Mouse (Mus musculus): ENCODE results near the gene Pidd1. TPM values are rescaled to one million over a fixed set of nuclear protein-coding genes. Genes with fewer than 3 reads are reported as not detected.

Gene Pidd1
- polyA plus RNA-seq (2012; rRNA removed), result 2.7 and 2.8 TPM in 2 replicates

- H3K27ac ChIP-seq (ENCODE audit: insufficient read depth, low read length), result no peak within 1 kb of the TSS
- peaks cover 4% of the 10 kb centered on the region; the same call in 1 of the 2 replicates for H3K4me1 ChIP-seq (ENCODE audit: control insufficient read depth, insufficient read depth, low read length)
- H3K4me3 ChIP-seq (ENCODE audit: insufficient read depth, low read length), result no peak within 1 kb of the TSS
- no peak for TF ChIP-seq CTCF (IDR thresholded peaks at IDR 0.05; ENCODE audit: extremely low read depth, insufficient read depth, low read length)
- no peak for TF ChIP-seq POLR2A (IDR thresholded peaks at IDR 0.05; ENCODE audit: extremely low read depth, insufficient read depth, low read length)
These were observed at the start of gene Pidd1 for GRCm38 (mm10) chr7:141443828-141444237. Gene Pidd1, minus strand, starts transcription at chr7:141444025.

GRCm38 (mm10) chr7:141492738-141493137 lies 48.9 kb upstream of the Pidd1 start:
- Histone ChIP-seq H3K27ac (ENCODE audit: insufficient read depth, low read length) (no peak overlapping the region), H3K4me1 (ENCODE audit: control insufficient read depth, insufficient read depth, low read length) (no peaks in the 10 kb centered on the region), H3K4me3 (ENCODE audit: insufficient read depth, low read length) (no peak overlapping the region)
- TF ChIP-seq CTCF (IDR thresholded peaks at IDR 0.05; ENCODE audit: extremely low read depth, insufficient read depth, low read length) (no peak), POLR2A (IDR thresholded peaks at IDR 0.05; ENCODE audit: extremely low read depth, insufficient read depth, low read length) (no peak)

- TF ChIP-seq POLR2A (IDR thresholded peaks at IDR 0.05; ENCODE audit: extremely low read depth, insufficient read depth, low read length) (no peak), CTCF (IDR thresholded peaks at IDR 0.05; ENCODE audit: extremely low read depth, insufficient read depth, low read length) (peak; percentile 21; the same call in 1 of the 2 replicates)
- Histone ChIP-seq H3K4me1 (ENCODE audit: control insufficient read depth, insufficient read depth, low read length) (no peaks in the 10 kb centered on the region), H3K4me3 (ENCODE audit: insufficient read depth, low read length) (no peak overlapping the region), H3K27ac (ENCODE audit: insufficient read depth, low read length) (no peak overlapping the region)
These were observed 47.3 kb upstream of the Pidd1 start for GRCm38 (mm10) chr7:141491151-141491550.

DNA sequence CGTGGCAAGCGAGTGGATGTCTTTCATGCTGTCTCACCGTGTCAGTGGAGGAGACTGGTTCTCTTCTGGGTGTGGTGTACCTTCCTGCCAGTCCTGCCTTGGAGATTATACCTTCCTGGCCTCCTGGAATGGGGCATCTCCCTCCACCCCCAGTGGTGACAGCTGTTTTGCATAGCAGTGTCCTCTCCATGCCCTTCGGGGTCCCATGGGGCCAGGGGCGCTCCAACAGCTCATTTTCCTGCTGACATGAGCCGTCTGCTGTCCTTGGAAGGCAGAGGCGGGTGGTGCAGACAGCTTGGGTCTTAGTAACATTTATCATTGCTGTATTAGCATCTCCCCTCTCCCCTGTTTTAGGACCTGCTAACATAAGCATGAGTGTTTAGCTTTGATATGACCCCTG lies 43.3 kb upstream of the Pidd1 start:
- TF ChIP-seq CTCF (IDR thresholded peaks at IDR 0.05; ENCODE audit: extremely low read depth, insufficient read depth, low read length), result no peak
- TF ChIP-seq POLR2A (IDR thresholded peaks at IDR 0.05; ENCODE audit: extremely low read depth, insufficient read depth, low read length), result no peak
- H3K4me1 ChIP-seq (ENCODE audit: control insufficient read depth, insufficient read depth, low read length), result no peaks in the 10 kb centered on the region
- H3K4me3 ChIP-seq (ENCODE audit: insufficient read depth, low read length), result no peak overlapping the region
- no peak overlapping the region for H3K27ac ChIP-seq (ENCODE audit: insufficient read depth, low read length)

DNA sequence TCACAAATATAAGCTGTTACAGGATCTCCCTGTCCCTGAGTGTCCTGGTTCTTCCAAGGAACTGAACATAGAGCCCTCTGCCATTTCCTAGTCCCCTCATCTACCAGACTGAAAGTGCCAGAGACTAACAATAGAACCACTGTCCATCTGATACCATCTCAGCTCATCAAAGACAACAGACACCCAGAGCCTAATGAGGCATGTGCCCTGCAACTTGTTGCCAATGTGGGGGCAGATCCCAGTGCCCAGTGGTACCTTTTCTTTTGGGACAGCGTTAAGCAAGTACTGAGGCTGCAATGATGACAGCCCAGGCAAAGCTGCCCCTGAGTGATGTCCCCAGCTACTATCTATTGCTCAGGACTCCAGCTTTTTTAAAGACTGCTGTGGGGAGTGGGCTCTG lies 42.4 kb upstream of the Pidd1 start:
- no peaks in the 10 kb centered on the region for H3K4me1 ChIP-seq (ENCODE audit: control insufficient read depth, insufficient read depth, low read length)
- no peak overlapping the region for H3K4me3 ChIP-seq (ENCODE audit: insufficient read depth, low read length)
- no peak overlapping the region for H3K27ac ChIP-seq (ENCODE audit: insufficient read depth, low read length)
- TF ChIP-seq CTCF (IDR thresholded peaks at IDR 0.05; ENCODE audit: extremely low read depth, insufficient read depth, low read length) (no peak), POLR2A (IDR thresholded peaks at IDR 0.05; ENCODE audit: extremely low read depth, insufficient read depth, low read length) (no peak)

- no peak for TF ChIP-seq POLR2A (IDR thresholded peaks at IDR 0.05; ENCODE audit: extremely low read depth, insufficient read depth, low read length)
- TF ChIP-seq CTCF (IDR thresholded peaks at IDR 0.05; ENCODE audit: extremely low read depth, insufficient read depth, low read length), result no peak
- Histone ChIP-seq H3K27ac (ENCODE audit: insufficient read depth, low read length) (no peak overlapping the region), H3K4me1 (ENCODE audit: control insufficient read depth, insufficient read depth, low read length) (no peaks in the 10 kb centered on the region), H3K4me3 (ENCODE audit: insufficient read depth, low read length) (no peak overlapping the region)
These were observed 41.8 kb upstream of the Pidd1 start for GRCm38 (mm10) chr7:141485606-141486005.

DNA sequence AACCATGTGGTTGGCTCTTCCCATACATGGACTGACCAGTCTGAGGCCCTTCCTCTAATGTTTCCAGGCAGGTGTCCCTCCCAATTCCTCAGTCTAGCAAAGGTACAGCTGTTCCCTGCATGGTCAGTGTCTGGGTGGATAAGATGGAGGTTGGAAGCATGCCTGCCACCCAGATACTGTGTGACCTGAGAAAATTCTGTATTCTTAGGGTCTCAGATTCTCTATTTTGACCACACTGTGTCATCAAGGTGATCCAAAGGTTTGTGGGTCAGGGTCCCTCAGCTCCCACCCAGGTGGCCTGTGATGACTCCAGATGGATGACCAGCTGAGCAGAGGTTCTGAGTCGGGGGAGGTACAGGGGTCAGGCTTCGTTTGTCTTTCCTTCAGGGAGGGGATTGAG lies 41.4 kb upstream of the Pidd1 start:
- Histone ChIP-seq H3K4me1 (ENCODE audit: control insufficient read depth, insufficient read depth, low read length) (no peaks in the 10 kb centered on the region), H3K27ac (ENCODE audit: insufficient read depth, low read length) (no peak overlapping the region), H3K4me3 (ENCODE audit: insufficient read depth, low read length) (no peak overlapping the region)
- TF ChIP-seq CTCF (IDR thresholded peaks at IDR 0.05; ENCODE audit: extremely low read depth, insufficient read depth, low read length) (no peak), POLR2A (IDR thresholded peaks at IDR 0.05; ENCODE audit: extremely low read depth, insufficient read depth, low read length) (no peak)

DNA sequence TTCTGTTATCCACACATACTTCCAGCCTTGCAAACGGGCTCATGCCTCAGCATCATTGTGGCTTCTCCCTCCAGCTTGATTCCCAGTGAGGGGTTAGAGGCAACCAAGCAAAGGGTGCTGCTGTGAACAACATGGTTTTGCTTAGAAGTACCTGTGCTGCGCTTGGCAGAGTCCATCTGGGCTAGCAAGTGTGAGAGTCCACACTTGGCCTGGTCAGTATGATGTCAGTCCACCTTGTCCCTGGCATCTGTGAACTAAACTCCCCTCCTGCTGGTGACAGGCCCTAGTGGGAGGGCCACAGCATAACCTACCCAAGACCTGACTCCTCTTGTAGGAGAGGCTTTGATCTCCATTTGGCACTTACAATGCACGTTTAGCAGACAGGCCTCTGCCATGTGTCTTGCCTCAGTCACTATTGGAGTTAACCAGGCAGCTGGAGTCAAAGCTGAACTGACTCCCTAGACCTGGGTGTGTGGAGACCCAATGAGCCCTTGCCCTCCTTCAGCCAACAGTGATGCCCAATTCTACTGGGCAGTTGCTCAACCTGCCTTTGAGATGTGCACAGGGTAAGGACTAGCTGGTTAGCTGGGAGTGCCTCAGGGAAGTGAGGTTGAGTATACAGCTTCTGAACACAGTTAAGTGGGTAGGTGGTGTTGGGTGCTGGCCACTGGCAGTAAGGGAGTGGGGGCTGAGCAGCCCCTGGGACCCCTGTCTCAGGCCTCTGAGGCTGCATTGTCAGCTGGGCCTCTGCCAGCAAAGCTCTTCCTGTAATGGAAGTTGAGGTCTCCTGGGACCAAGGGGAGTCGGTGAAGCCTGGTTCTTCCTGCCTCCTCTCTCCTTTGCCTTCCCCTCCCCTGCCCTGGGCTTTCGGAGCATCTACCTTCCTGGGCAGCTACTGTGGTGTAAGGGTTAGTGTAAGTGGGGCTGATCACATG lies 40.6 kb upstream of the Pidd1 start:
- H3K27ac ChIP-seq (ENCODE audit: insufficient read depth, low read length), result no peak overlapping the region
- no peak overlapping the region for H3K4me3 ChIP-seq (ENCODE audit: insufficient read depth, low read length)
- H3K4me1 ChIP-seq (ENCODE audit: control insufficient read depth, insufficient read depth, low read length), result no peaks in the 10 kb centered on the region
- TF ChIP-seq POLR2A (IDR thresholded peaks at IDR 0.05; ENCODE audit: extremely low read depth, insufficient read depth, low read length) (no peak), CTCF (IDR thresholded peaks at IDR 0.05; ENCODE audit: extremely low read depth, insufficient read depth, low read length) (no peak)

- TF ChIP-seq POLR2A (IDR thresholded peaks at IDR 0.05; ENCODE audit: extremely low read depth, insufficient read depth, low read length) (no peak), CTCF (IDR thresholded peaks at IDR 0.05; ENCODE audit: extremely low read depth, insufficient read depth, low read length) (no peak)
- Histone ChIP-seq H3K4me1 (ENCODE audit: control insufficient read depth, insufficient read depth, low read length) (no peaks in the 10 kb centered on the region), H3K4me3 (ENCODE audit: insufficient read depth, low read length) (no peak overlapping the region), H3K27ac (ENCODE audit: insufficient read depth, low read length) (no peak overlapping the region)
These were observed 39.4 kb upstream of the Pidd1 start for GRCm38 (mm10) chr7:141483114-141483653.
